Mouse (Mus musculus) small intestine, adult 2 months (tissue): ENCODE results near the gene Cntnap1. TPM values are rescaled to one million over a fixed set of nuclear protein-coding genes. Genes with fewer than 3 reads are reported as not detected.

Source experiments
- H3K27ac ChIP-seq: fragments of 200-500 bp; 2 replicates; pipeline ENCODE4 v1.5.1; 2012; ENCODE audit warnings: low read depth, low read length, control low read depth, inconsistent platforms; ENCODE audit not compliant: insufficient read depth
- H3K27me3 ChIP-seq: fragments of 200-500 bp; 2 replicates; pipeline ENCODE4 v1.6.1; 2012; ENCODE audit warnings: mild to moderate bottlenecking, moderate library complexity, low read length, inconsistent platforms; ENCODE audit not compliant: control insufficient read depth, insufficient read depth
- H3K36me3 ChIP-seq: fragments of 200-500 bp; 2 replicates; pipeline ENCODE4 v1.6.1; 2012; ENCODE audit warnings: mild to moderate bottlenecking, low read length, control low read depth, inconsistent platforms; ENCODE audit not compliant: control insufficient read depth, insufficient read depth
- H3K4me1 ChIP-seq: fragments of 200-500 bp; 2 replicates; pipeline ENCODE4 v1.6.1; 2012; ENCODE audit warnings: low read length, inconsistent platforms, mixed read lengths; ENCODE audit not compliant: control insufficient read depth, insufficient read depth, insufficient read length
- H3K4me3 ChIP-seq: fragments of 200-500 bp; 2 replicates; pipeline ENCODE4 v1.5.1; 2012; ENCODE audit warnings: low read depth, mild to moderate bottlenecking, control low read depth, inconsistent platforms, low read length, moderate library complexity
- CTCF ChIP-seq: fragments of 200-500 bp; IDR thresholded peaks from 2 replicates; pipeline ENCODE4 v1.5.1; 2012; ENCODE audit warnings: low read depth, mild to moderate bottlenecking, control low read depth, inconsistent platforms, low read length, moderate library complexity, mixed read lengths; ENCODE audit not compliant: insufficient replicate concordance, insufficient read length; ENCODE audit errors: extremely low read depth
- POLR2A ChIP-seq: fragments of 200-500 bp; IDR thresholded peaks from 2 replicates; pipeline ENCODE4 v1.6.1; 2012; ENCODE audit warnings: low read depth, mild to moderate bottlenecking, control low read depth, inconsistent platforms, low read length, moderate library complexity
- WGBS: fragments of 180-500 bp; shearing (Covaris S2); methylation state at CpG from one replicate; pipeline ENCODE4 v1.1.7; 2018; 5-methylcytosine and 5-hydroxymethylcytosine counted together
- polyA plus RNA-seq: library from polyadenylated mRNA; depleted of rRNA; stranded (reverse); fragments of >200 nt; gene quantifications from 2 replicates; pipeline ENCODE4 v1.2.3, GENCODE M21; 2012

Cntnap1 gene
- polyA plus RNA-seq, 1 experiment: 2.8 TPM

- peak overlapping the region; percentile 40; the same call in 1 of the 2 replicates for H3K27ac ChIP-seq
- 40% methylated on average over 5 of the region's 6 CpGs for WGBS
- no peak overlapping the region for H3K4me3 ChIP-seq
- TF ChIP-seq POLR2A (no peak), CTCF (no peak)
- H3K36me3 ChIP-seq: peaks cover 18% of the 10 kb centered on the region
- H3K4me1 ChIP-seq: no peaks in the 10 kb centered on the region
- H3K27me3 ChIP-seq: no peaks in the 10 kb centered on the region
These were observed 19.3 kb downstream of the Cntnap1 start for GRCm38 (mm10) chr11:101189495-101190180.

- 70% methylated on average over 8 of the region's 8 CpGs for WGBS
- Histone ChIP-seq H3K27ac (peak overlapping the region; percentile 17; the same call in 1 of the 2 replicates), H3K4me1 (no peaks in the 10 kb centered on the region), H3K4me3 (no peak overlapping the region), H3K36me3 (peaks cover 24% of the 10 kb centered on the region), H3K27me3 (no peaks in the 10 kb centered on the region)
- TF ChIP-seq POLR2A (no peak), CTCF (no peak)
These were observed 20.0 kb downstream of the Cntnap1 start for GRCm38 (mm10) chr11:101190181-101190912.

- H3K27me3 ChIP-seq: no peaks in the 10 kb centered on the region
- no peak for TF ChIP-seq CTCF
- no peak for TF ChIP-seq POLR2A
- H3K36me3 ChIP-seq: peaks cover 29% of the 10 kb centered on the region
- 76% methylated on average over 17 of the region's 17 CpGs for WGBS
- no peaks in the 10 kb centered on the region for H3K4me1 ChIP-seq
- no peak overlapping the region for H3K4me3 ChIP-seq
- H3K27ac ChIP-seq: no peak overlapping the region
These were observed 20.9 kb downstream of the Cntnap1 start for GRCm38 (mm10) chr11:101190913-101191907.

GRCm38 (mm10) chr11:101191919-101192470 lies 21.7 kb downstream of the Cntnap1 start:
- Histone ChIP-seq H3K36me3 (peaks cover 37% of the 10 kb centered on the region), H3K4me1 (no peaks in the 10 kb centered on the region), H3K27ac (no peak overlapping the region), H3K4me3 (no peak overlapping the region), H3K27me3 (no peaks in the 10 kb centered on the region)
- WGBS: 80% methylated on average over 4 of the region's 4 CpGs
- no peak for TF ChIP-seq CTCF
- TF ChIP-seq POLR2A: no peak

GRCm38 (mm10) chr11:101192646-101193045 lies 22.3 kb downstream of the Cntnap1 start:
- WGBS: 83% methylated on average over 6 of the region's 6 CpGs

GRCm38 (mm10) chr11:101193076-101193475 lies 22.8 kb downstream of the Cntnap1 start:
- H3K27me3 ChIP-seq: no peaks in the 10 kb centered on the region
- TF ChIP-seq POLR2A (no peak), CTCF (no peak)
- H3K27ac ChIP-seq: no peak overlapping the region
- 89% methylated on average over 7 of the region's 7 CpGs for WGBS
- H3K36me3 ChIP-seq: peaks cover 44% of the 10 kb centered on the region
- H3K4me3 ChIP-seq: no peak overlapping the region
- H3K4me1 ChIP-seq: no peaks in the 10 kb centered on the region

More at GRCm38 (mm10) chr11:101192646-101193045, 22.3 kb downstream of the Cntnap1 start:
- H3K27ac ChIP-seq: no peak overlapping the region
- peaks cover 39% of the 10 kb centered on the region for H3K36me3 ChIP-seq
- H3K4me3 ChIP-seq: no peak overlapping the region
- no peaks in the 10 kb centered on the region for H3K4me1 ChIP-seq
- no peaks in the 10 kb centered on the region for H3K27me3 ChIP-seq
- TF ChIP-seq CTCF (no peak), POLR2A (no peak)
